Mouse (Mus musculus) limb, embryonic 13.5 days (tissue): ENCODE measurements around the gene Polr2h. TPM values are rescaled to one million over a fixed set of nuclear protein-coding genes. Genes with fewer than 3 reads are reported as not detected.

Source experiments
- ATAC-seq: fragments of 200-750 bp; cut with Nextera tagmentation; 2 replicates; pipeline ENCODE4 v1.8.0; 2017; ENCODE audit warnings: low read depth, moderate number of reproducible peaks, moderate TSS enrichment; ENCODE audit not compliant: low FRiP score
- H3K27ac ChIP-seq: fragments of 300-500 bp; sonication (generic); 2 replicates; pipeline ENCODE4 v1.5.1; 2015; ENCODE audit warnings: inconsistent platforms, mild to moderate bottlenecking, moderate library complexity
- H3K27me3 ChIP-seq: fragments of 300-500 bp; sonication (generic); 2 replicates; pipeline ENCODE4 v1.6.1; 2015; ENCODE audit warnings: mild to moderate bottlenecking, inconsistent platforms
- H3K36me3 ChIP-seq: fragments of 300-500 bp; sonication (generic); 2 replicates; pipeline ENCODE4 v1.6.1; 2015; ENCODE audit warnings: inconsistent platforms, mild to moderate bottlenecking, moderate library complexity
- H3K4me1 ChIP-seq: fragments of 300-500 bp; sonication (generic); 2 replicates; pipeline ENCODE4 v1.6.1; 2015; ENCODE audit warnings: inconsistent platforms
- H3K4me2 ChIP-seq: fragments of 300-500 bp; sonication (generic); replicated peaks from 2 replicates; pipeline ENCODE4 v1.6.1; 2015; ENCODE audit warnings: inconsistent platforms, mild to moderate bottlenecking, moderate library complexity
- H3K4me3 ChIP-seq: fragments of 300-500 bp; sonication (generic); 2 replicates; pipeline ENCODE4 v1.5.1; 2015; ENCODE audit warnings: moderate library complexity, mild to moderate bottlenecking, inconsistent platforms
- H3K9ac ChIP-seq: fragments of 300-500 bp; sonication (generic); 2 replicates; pipeline ENCODE4 v1.6.1; 2015; ENCODE audit warnings: mild to moderate bottlenecking, inconsistent platforms
- H3K9me3 ChIP-seq: fragments of 300-500 bp; sonication (generic); 2 replicates; pipeline ENCODE4 v1.6.1; 2016; ENCODE audit warnings: inconsistent platforms
- WGBS: fragments of 180-500 bp; shearing (Covaris S2); methylation state at CpG from one replicate; pipeline ENCODE4 v1.1.7; 2015; 5-methylcytosine and 5-hydroxymethylcytosine counted together
- polyA plus RNA-seq: library from polyadenylated mRNA; unstranded; fragments of >200 nt; fragmentation: Nextera tagmentation; extraction: Ambion mirVana; gene quantifications from 2 replicates; pipeline ENCODE4 v1.2.1, GENCODE M21; 2015

The Polr2h gene
- polyA plus RNA-seq, 1 experiment from 2014 or later: 117 TPM

- Histone ChIP-seq H3K4me1 (peaks cover 32% of the 10 kb centered on the region), H3K9me3 (no peaks in the 10 kb centered on the region), H3K4me3 (no peak overlapping the region), H3K4me2 (no peak overlapping the region), H3K36me3 (0 out of 2 replicates have a peak, but pooled peaks cover under 1% of the 10 kb centered on the region), H3K27me3 (peaks cover 21% of the 10 kb centered on the region), H3K9ac (no peak overlapping the region), H3K27ac (no peak overlapping the region)
- no peak for ATAC-seq
- 41% methylated on average over 5 of the region's 5 CpGs for WGBS
Observed at GRCm38 (mm10) chr16:20730293-20730711, 12.8 kb downstream of the Polr2h start.

- Histone ChIP-seq H3K4me1 (peaks cover 29% of the 10 kb centered on the region), H3K9ac (no peak overlapping the region), H3K36me3 (peaks cover 7% of the 10 kb centered on the region), H3K4me3 (no peak overlapping the region), H3K27me3 (peaks cover 34% of the 10 kb centered on the region), H3K9me3 (no peaks in the 10 kb centered on the region), H3K4me2 (peak overlapping the region; percentile 96; the same call in 1 of the 2 replicates), H3K27ac (no peak overlapping the region; the same call in 1 of the 2 replicates)
- 72% methylated on average over 5 of the region's 5 CpGs for WGBS
- ATAC-seq: no peak
Observed at GRCm38 (mm10) chr16:20731688-20732087, 14.2 kb downstream of the Polr2h start.

GRCm38 (mm10) chr16:20732251-20732924 is 14.9 kb downstream of the Polr2h start:
- Histone ChIP-seq H3K4me2 (peak overlapping the region; percentile 96), H3K4me1 (peaks cover 29% of the 10 kb centered on the region), H3K36me3 (peaks cover 9% of the 10 kb centered on the region), H3K4me3 (peak overlapping the region; percentile 71), H3K27me3 (peaks cover 40% of the 10 kb centered on the region), H3K27ac (peak overlapping the region; percentile 80), H3K9ac (peak overlapping the region; percentile 81), H3K9me3 (no peaks in the 10 kb centered on the region)
- under 1% methylated on average over 27 of the region's 30 CpGs for WGBS
- ATAC-seq: peak; percentile 57

GRCm38 (mm10) chr16:20732925-20733730 is 15.7 kb downstream of the Polr2h start, which contains the start of gene Chrd:
Chrd (plus strand) TSS chr16:20733127.
- peak within 1 kb of the TSS; percentile 71 for H3K4me3 ChIP-seq
- H3K27ac ChIP-seq: peak within 1 kb of the TSS; percentile 80
- under 1% methylated on average over 50 of the region's 70 CpGs for WGBS
- peaks cover 47% of the 10 kb centered on the region for H3K27me3 ChIP-seq
- ATAC-seq: peak; percentile 88
- H3K9ac ChIP-seq: peak within 1 kb of the TSS; percentile 81
- H3K4me1 ChIP-seq: peaks cover 29% of the 10 kb centered on the region
- H3K36me3 ChIP-seq: peaks cover 9% of the 10 kb centered on the region
- no peaks in the 10 kb centered on the region for H3K9me3 ChIP-seq
- H3K4me2 ChIP-seq: peak within 1 kb of the TSS; percentile 96

GRCm38 (mm10) chr16:20733731-20734730 is 16.6 kb downstream of the Polr2h start, which contains the start of gene Thpo:
Thpo (minus strand) TSS chr16:20734511.
- peak within 1 kb of the TSS; percentile 80; the same call in 1 of the 2 replicates for H3K27ac ChIP-seq
- no peaks in the 10 kb centered on the region for H3K9me3 ChIP-seq
- peaks cover 29% of the 10 kb centered on the region for H3K4me1 ChIP-seq
- peak within 1 kb of the TSS; percentile 71 for H3K4me3 ChIP-seq
- 3% methylated on average over 45 of the region's 45 CpGs for WGBS
- H3K36me3 ChIP-seq: peaks cover 14% of the 10 kb centered on the region
- no peak for ATAC-seq
- peak within 1 kb of the TSS; percentile 81 for H3K9ac ChIP-seq
- peak within 1 kb of the TSS; percentile 96 for H3K4me2 ChIP-seq
- peaks cover 47% of the 10 kb centered on the region for H3K27me3 ChIP-seq

- H3K9ac ChIP-seq: no peak overlapping the region
- H3K27me3 ChIP-seq: peaks cover 47% of the 10 kb centered on the region
- ATAC-seq: no peak
- H3K4me3 ChIP-seq: no peak overlapping the region
- H3K36me3 ChIP-seq: peaks cover 15% of the 10 kb centered on the region
- WGBS: 78% methylated on average over 5 of the region's 5 CpGs
- H3K27ac ChIP-seq: no peak overlapping the region
- H3K4me2 ChIP-seq: no peak overlapping the region
- H3K4me1 ChIP-seq: peaks cover 21% of the 10 kb centered on the region
- H3K9me3 ChIP-seq: no peaks in the 10 kb centered on the region
Observed at GRCm38 (mm10) chr16:20735651-20736050, 18.2 kb downstream of the Polr2h start.

GRCm38 (mm10) chr16:20736168-20736567 is 18.7 kb downstream of the Polr2h start:
- ATAC-seq: no peak
- 85% methylated on average over 7 of the region's 7 CpGs for WGBS
- H3K4me1 ChIP-seq: peaks cover 21% of the 10 kb centered on the region
- H3K4me2 ChIP-seq: no peak overlapping the region
- H3K4me3 ChIP-seq: no peak overlapping the region
- H3K36me3 ChIP-seq: peaks cover 15% of the 10 kb centered on the region
- H3K27me3 ChIP-seq: peaks cover 47% of the 10 kb centered on the region
- H3K27ac ChIP-seq: no peak overlapping the region
- no peak overlapping the region for H3K9ac ChIP-seq
- H3K9me3 ChIP-seq: no peaks in the 10 kb centered on the region

GRCm38 (mm10) chr16:20736823-20737222 is 19.4 kb downstream of the Polr2h start:
- H3K27ac ChIP-seq: no peak overlapping the region
- no peak overlapping the region for H3K4me2 ChIP-seq
- H3K4me1 ChIP-seq: peaks cover 21% of the 10 kb centered on the region
- 89% methylated on average over 5 of the region's 5 CpGs for WGBS
- peaks cover 17% of the 10 kb centered on the region for H3K36me3 ChIP-seq
- H3K9me3 ChIP-seq: no peaks in the 10 kb centered on the region
- ATAC-seq: no peak
- H3K4me3 ChIP-seq: no peak overlapping the region
- H3K27me3 ChIP-seq: peaks cover 47% of the 10 kb centered on the region
- H3K9ac ChIP-seq: no peak overlapping the region

- Histone ChIP-seq H3K9ac (no peak overlapping the region), H3K27me3 (peaks cover 31% of the 10 kb centered on the region), H3K9me3 (no peaks in the 10 kb centered on the region), H3K36me3 (peaks cover 21% of the 10 kb centered on the region), H3K4me2 (no peak overlapping the region), H3K27ac (no peak overlapping the region), H3K4me3 (no peak overlapping the region), H3K4me1 (no peaks in the 10 kb centered on the region)
- 87% methylated on average over 9 of the region's 9 CpGs for WGBS
- ATAC-seq: no peak
Observed at GRCm38 (mm10) chr16:20739845-20740244, 22.4 kb downstream of the Polr2h start.

GRCm38 (mm10) chr16:20746641-20747040 is 29.2 kb downstream of the Polr2h start:
- Histone ChIP-seq H3K27me3 (no peaks in the 10 kb centered on the region), H3K4me1 (peaks cover 9% of the 10 kb centered on the region), H3K9ac (no peak overlapping the region), H3K4me3 (no peak overlapping the region), H3K9me3 (no peaks in the 10 kb centered on the region), H3K36me3 (peaks cover 6% of the 10 kb centered on the region), H3K27ac (no peak overlapping the region), H3K4me2 (no peak overlapping the region)
- ATAC-seq: no peak
- 74% methylated on average over 6 of the region's 6 CpGs for WGBS

GRCm38 (mm10) chr16:20750518-20750917 is 33.1 kb downstream of the Polr2h start:
- Histone ChIP-seq H3K9me3 (no peaks in the 10 kb centered on the region), H3K27me3 (no peaks in the 10 kb centered on the region), H3K4me3 (no peak overlapping the region), H3K4me1 (peaks cover 9% of the 10 kb centered on the region), H3K27ac (no peak overlapping the region), H3K36me3 (no peaks in the 10 kb centered on the region), H3K9ac (no peak overlapping the region), H3K4me2 (peak overlapping the region; percentile 38)
- ATAC-seq: peak; percentile 48
- 23% methylated on average over 8 of the region's 8 CpGs for WGBS
